Mouse (Mus musculus) heart, adult 9 months (tissue): Measurements from ENCODE around the gene Slc27a4.

Experiments
- DNase-seq, 2 experiments: peaks; one replicate each; pipeline ENCODE4 v3.0.0; 2022; ENCODE audit warnings: low spot score in 2 of 2

Gene Slc27a4

DNA sequence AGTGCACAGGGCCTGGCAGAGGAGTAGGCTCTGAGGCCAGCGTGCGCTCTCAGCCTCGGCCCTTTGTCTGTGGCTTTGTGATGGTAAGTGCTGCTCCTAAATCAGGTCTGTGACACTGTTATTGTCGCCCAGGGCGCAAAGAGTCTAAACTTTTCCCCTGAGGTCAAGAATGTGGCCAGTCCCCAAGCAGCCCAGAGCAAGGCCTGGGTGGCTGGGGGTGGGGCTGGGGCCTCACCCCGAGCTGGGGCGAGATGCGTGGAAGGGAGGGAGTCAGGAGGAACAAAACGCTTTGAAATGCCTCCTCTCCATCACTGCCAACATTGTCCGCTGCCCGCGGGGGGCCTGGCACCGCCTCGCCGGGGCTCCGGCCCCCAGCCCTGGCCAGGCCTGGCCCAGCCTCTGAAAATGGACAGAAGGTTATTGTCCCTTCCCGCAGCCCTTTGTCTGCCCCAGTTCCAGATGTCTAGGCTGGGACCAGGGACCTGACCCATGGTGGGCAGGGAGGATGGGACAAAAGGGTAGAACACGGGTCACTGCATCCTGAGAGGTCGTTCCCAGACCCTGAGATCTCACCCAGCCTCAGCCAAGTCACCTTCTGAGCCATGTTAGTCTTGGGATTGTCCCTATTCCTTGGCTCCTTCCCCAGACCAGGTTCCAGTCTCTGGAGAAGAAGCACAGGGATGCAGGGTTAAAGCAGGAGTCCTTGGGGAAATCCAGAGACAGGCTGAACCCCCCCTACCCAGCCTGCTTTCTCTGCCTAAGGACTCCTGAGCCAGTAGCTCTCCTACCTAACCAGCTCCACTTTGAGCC lies 54.2 kb downstream of the Slc27a4 start:
- no peak for DNase-seq

DNA sequence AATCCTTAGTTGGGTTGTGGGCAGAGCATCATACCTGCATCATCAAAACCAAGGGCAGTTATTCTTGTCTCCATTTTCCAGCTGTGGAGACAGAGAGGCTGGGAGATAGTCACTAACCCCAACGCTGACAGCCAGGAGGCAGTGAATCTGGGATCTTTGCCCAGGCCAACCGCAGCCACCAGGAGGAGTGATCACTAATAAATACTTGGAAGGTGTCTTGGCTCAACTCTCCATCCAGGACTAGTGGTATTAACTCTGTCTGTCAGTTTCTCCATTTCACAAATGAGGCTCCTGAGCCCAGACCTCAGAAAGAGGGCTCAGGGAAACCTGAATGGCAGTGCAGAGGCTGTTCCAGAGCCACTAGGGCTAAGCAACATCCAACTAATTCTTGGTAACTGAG lies 54.9 kb downstream of the Slc27a4 start:
- DNase-seq, result no peak

- DNase-seq, result no peak
These were observed 55.5 kb downstream of the Slc27a4 start for GRCm38 (mm10) chr2:29857967-29858366.

DNA sequence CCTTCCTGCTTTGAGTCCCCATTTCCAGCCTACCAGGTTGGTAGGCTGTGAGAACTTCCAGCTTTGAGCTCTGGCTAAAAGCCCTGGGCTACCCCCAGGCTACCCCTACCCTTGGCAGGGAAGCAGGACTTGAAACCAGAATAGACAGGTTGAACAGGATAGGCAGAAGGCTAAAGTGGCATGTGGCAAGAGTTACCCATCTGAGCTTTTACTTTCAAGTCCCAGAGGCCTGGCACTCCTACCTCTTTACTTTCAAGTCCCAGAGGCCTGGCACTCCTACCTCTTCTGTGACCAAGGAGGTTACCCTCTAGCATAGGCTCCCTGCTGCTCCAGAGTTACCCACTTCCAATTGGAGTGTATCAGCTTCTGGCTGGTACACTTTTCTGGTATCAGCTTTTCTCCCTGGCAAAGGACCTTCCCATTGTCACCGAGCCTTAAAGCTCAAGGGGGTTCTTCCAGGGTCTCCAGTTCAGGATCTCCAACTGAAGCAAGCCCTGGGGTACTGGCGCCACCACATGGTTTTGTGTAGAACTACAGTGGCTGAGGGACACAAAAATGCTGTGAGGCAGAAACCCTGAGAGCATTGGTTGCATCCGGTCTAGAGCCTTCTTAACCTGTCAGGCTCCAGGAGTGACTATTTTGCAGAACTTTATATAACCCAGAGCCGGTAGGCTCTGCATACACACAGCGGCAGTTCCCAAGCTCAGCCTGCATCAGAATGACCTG lies 56.5 kb downstream of the Slc27a4 start:
- DNase-seq, result no peak

DNA sequence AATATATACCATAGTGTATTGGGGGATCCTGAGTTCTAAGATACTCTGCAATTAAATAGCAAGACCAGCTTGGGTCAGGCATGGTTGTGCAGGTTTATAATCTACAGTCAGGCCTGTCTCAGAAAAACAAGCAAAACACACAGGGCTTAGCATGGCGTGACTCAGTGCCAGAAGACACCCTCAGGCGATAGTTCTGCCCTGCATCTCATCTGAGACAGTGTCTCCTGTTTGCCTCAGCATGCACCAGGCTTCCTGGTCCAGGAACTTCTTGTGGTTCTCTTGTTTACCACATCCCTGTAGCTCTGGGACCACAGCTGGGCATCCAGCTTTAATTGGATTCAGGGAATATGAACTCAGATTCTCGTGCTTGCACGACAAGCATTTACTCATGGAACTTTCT lies 62.7 kb downstream of the Slc27a4 start:
- no peak for DNase-seq
